Mouse (Mus musculus) hindbrain, embryonic 10.5 days (tissue): Measurements from ENCODE around the gene Cabcoco1. TPM values are rescaled to one million over a fixed set of nuclear protein-coding genes. Genes with fewer than 3 reads are reported as not detected.
A peak's percentile ranks its signal among the peaks of the same experiment; 100 is the strongest.

Source experiments
- DNase-seq: peaks from one replicate; pipeline ENCODE4 v3.0.0-alpha.2; 2017; ENCODE audit warnings: low spot score
- H3K27ac ChIP-seq: fragments of 300-500 bp; sonication (generic); 2 replicates; pipeline ENCODE4 v1.5.1; 2016; ENCODE audit warnings: mild to moderate bottlenecking, moderate library complexity
- H3K27me3 ChIP-seq: fragments of 300-500 bp; sonication (generic); 2 replicates; pipeline ENCODE4 v1.6.1; 2016; ENCODE audit warnings: mild to moderate bottlenecking; ENCODE audit not compliant: poor library complexity, insufficient read depth, severe bottlenecking
- H3K36me3 ChIP-seq: fragments of 300-500 bp; sonication (generic); 2 replicates; pipeline ENCODE4 v1.6.1; 2016; ENCODE audit warnings: mild to moderate bottlenecking, moderate library complexity
- H3K4me1 ChIP-seq: fragments of 300-500 bp; sonication (generic); replicated peaks from 2 replicates; pipeline ENCODE4 v1.6.1; 2016; ENCODE audit warnings: mild to moderate bottlenecking
- H3K4me3 ChIP-seq: fragments of 300-500 bp; sonication (generic); 2 replicates; pipeline ENCODE4 v1.5.1; 2016; ENCODE audit warnings: mild to moderate bottlenecking, moderate library complexity
- H3K9me3 ChIP-seq: fragments of 300-500 bp; sonication (generic); 2 replicates; pipeline ENCODE4 v1.6.1; 2016; ENCODE audit warnings: mild to moderate bottlenecking, moderate library complexity
- WGBS: fragments of 180-500 bp; shearing (Covaris S2); methylation state at CpG from one replicate; pipeline ENCODE4 v1.1.7; 2016; 5-methylcytosine and 5-hydroxymethylcytosine counted together
- polyA plus RNA-seq: library from polyadenylated mRNA; unstranded; fragments of >200 nt; fragmentation: Nextera tagmentation; extraction: Ambion mirVana; gene quantifications from 2 replicates; pipeline ENCODE4 v1.2.1, GENCODE M21; 2016

The Cabcoco1 gene
- polyA plus RNA-seq, 1 experiment from 2014 or later, result 0.71 TPM

DNA sequence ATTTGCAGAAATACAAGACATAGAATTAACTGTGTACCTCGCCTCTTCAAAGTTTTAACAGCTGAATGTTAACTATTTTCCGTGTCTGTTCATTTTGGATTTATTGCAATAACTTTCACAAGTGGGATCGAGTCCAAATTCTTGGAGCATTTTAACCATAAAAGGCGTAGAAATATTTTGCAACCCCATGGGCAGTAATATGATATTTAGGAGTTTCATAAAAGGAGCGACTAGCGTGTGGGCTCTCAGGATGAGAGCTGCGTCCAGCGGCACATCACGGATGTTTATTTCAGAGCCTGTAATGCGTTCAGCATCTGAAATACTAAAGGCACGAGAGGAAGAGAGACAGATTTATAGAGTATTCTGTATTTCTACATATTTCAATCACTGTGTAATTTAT lies 50.1 kb downstream of the Cabcoco1 start:
- H3K4me1 ChIP-seq, result 0 out of 2 replicates have a peak, but pooled peaks cover 4% of the 10 kb centered on the region
- no peak overlapping the region for H3K27ac ChIP-seq
- no peaks in the 10 kb centered on the region for H3K36me3 ChIP-seq
- no peak for DNase-seq
- no peak overlapping the region for H3K4me3 ChIP-seq
- WGBS, result 88% methylated on average over 11 of the region's 11 CpGs
- H3K27me3 ChIP-seq, result no peaks in the 10 kb centered on the region
- no peaks in the 10 kb centered on the region for H3K9me3 ChIP-seq

DNA sequence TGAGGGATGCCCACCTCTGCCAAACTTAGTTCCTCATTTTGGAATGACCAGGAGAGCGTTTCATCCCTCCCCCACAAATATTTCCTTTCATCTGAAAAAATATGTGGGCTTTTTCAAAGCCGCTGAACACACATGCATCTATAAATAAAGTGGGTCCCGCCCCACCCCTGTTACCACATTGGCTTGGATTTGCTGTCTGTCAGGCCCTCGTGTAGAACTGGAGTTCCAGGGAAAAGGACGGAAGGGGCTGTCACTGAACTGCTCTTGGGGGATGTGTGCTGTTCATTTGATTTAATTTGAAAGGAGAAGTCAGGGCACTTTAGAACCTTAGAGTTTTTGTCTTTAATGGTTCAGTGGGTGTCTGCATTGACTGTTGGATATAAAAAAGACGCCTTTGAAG lies 50.9 kb downstream of the Cabcoco1 start:
- Histone ChIP-seq H3K27me3 (no peaks in the 10 kb centered on the region), H3K27ac (no peak overlapping the region), H3K36me3 (no peaks in the 10 kb centered on the region), H3K9me3 (no peaks in the 10 kb centered on the region), H3K4me1 (0 out of 2 replicates have a peak, but pooled peaks cover 4% of the 10 kb centered on the region), H3K4me3 (no peak overlapping the region)
- DNase-seq, result no peak
- WGBS, result 66% methylated on average over 6 of the region's 6 CpGs

DNA sequence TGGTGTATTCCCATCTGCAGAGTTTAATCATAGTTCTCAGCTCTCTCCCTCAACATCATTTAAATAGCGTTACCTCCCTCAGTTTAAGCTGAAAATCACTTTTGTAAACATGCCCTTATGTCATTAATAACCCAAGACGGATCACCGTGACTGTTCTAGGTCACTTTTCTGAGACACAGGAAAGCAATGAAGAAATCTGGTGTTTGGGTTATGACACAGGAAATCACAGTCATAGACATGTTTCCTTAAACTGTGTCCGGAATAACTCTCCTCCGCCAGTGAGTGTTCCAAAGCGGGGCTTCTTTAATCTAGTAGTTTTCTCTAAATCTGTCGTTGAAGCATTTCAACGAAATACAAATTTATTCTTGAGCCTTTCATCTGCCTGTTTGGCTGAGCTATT lies 68.9 kb downstream of the Cabcoco1 start:
- no peaks in the 10 kb centered on the region for H3K27me3 ChIP-seq
- no peak overlapping the region for H3K4me3 ChIP-seq
- WGBS, result 90% methylated on average over 8 of the region's 8 CpGs
- H3K9me3 ChIP-seq, result no peaks in the 10 kb centered on the region
- DNase-seq, result no peak
- H3K36me3 ChIP-seq, result no peaks in the 10 kb centered on the region
- 0 out of 2 replicates have a peak, but pooled peaks cover 4% of the 10 kb centered on the region for H3K4me1 ChIP-seq
- no peak overlapping the region for H3K27ac ChIP-seq

DNA sequence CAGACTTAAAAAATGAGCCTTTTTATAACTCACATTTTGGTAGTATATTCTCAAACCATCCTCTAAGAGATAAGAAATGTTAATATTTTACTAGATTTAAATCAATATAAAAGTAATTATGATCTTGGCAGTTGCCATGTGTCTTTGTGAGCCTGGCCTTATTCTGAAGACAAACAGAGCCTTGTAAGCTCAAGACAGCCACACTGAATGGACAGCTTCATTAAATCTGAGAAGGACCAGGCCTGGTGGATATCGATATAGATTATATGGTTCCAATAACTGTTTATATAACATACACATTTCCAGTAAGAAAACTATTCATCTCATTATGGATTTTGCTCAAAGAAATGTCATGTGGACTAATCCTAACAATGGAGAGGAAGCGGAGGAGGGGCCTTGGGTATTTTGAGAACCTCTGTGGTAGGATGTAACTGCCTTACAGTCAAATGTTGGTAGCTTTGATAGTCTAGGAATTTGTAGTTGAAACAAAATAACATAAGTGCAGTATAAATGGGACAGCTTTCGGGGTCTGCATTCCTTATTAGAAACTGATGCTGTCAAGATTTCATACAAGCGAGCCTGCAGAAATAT lies 75.9 kb downstream of the Cabcoco1 start:
- H3K27ac ChIP-seq, result no peak overlapping the region
- H3K4me3 ChIP-seq, result no peak overlapping the region
- WGBS, result 91% methylated on average over 4 of the region's 4 CpGs

DNA sequence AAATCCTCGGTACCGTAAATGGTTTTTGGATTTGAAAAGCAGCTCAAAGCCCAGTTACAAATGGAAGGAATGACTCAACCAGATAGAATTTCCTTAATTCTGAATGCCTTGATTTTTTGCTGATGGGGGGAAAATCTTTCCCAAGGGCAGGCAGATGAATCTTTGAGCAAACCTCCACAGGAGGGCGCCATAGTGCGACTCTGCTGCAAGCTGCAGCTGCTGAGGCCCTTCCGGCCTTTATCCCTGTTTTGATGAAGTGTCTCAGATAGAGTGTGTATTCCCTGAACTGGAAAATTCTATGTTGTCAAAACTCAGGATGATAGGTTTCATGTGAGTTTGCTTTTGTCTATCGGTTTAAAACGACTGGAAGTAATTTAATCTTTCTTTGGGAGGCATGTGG lies 76.8 kb downstream of the Cabcoco1 start:
- Histone ChIP-seq H3K36me3 (no peaks in the 10 kb centered on the region), H3K27ac (no peak overlapping the region), H3K4me3 (no peak overlapping the region), H3K9me3 (no peaks in the 10 kb centered on the region), H3K27me3 (no peaks in the 10 kb centered on the region), H3K4me1 (0 out of 2 replicates have a peak, but pooled peaks cover 2% of the 10 kb centered on the region)
- peak; percentile 68 for DNase-seq
- WGBS, result 34% methylated on average over 7 of the region's 7 CpGs

More for the DNA sequence above, 75.9 kb downstream of the Cabcoco1 start:
- Histone ChIP-seq H3K4me1 (0 out of 2 replicates have a peak, but pooled peaks cover 4% of the 10 kb centered on the region), H3K9me3 (no peaks in the 10 kb centered on the region), H3K27me3 (no peaks in the 10 kb centered on the region), H3K36me3 (no peaks in the 10 kb centered on the region)
- no peak for DNase-seq

DNA sequence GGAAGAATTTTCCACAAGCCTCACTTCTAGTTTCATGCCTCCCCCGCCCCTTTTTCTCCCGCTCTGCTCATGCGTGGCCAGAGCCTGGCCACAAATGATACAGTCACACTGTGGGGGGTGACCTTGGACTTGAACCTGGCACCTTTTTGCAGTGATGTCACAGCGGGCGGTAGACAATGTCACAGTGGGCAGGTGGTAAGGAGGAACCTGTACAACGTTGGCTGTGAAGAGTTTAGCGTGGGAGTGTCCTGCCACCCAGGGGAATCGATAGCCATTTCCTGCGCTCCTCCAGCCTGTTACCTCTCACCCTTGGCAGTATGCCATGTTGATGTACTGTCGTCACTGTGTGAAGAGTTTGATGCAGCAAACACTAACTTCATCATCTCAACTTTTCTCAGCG lies 81.9 kb downstream of the Cabcoco1 start:
- peaks cover 6% of the 10 kb centered on the region for H3K4me1 ChIP-seq

DNA sequence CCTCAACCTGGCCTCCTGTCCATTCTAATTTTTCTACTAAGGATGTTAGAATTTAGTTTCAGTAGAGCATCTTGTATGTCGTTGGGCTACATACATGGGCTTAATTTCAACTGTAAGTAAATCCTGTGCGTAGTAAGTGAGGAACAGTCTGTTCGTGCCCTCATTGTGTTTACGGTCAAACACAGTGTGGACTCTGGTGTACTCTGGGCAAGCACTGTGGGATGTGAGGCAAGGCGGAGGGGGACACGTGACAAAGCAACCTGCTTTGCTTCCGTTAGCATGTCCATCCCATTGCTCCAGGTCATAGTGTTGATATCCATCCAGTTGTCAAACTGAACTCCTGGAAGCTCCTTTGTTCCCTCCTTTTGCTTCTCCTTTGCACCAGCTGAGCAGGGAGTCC lies 84.7 kb downstream of the Cabcoco1 start:
- DNase-seq, result no peak
- no peak overlapping the region for H3K4me3 ChIP-seq
- 90% methylated on average over 7 of the region's 7 CpGs for WGBS

More for the DNA sequence above, 81.9 kb downstream of the Cabcoco1 start:
- H3K36me3 ChIP-seq, result no peaks in the 10 kb centered on the region
- H3K4me3 ChIP-seq, result no peak overlapping the region
- H3K27me3 ChIP-seq, result no peaks in the 10 kb centered on the region
- no peak overlapping the region for H3K27ac ChIP-seq
- WGBS, result 78% methylated on average over 11 of the region's 11 CpGs
- no peaks in the 10 kb centered on the region for H3K9me3 ChIP-seq
- DNase-seq, result no peak

DNA sequence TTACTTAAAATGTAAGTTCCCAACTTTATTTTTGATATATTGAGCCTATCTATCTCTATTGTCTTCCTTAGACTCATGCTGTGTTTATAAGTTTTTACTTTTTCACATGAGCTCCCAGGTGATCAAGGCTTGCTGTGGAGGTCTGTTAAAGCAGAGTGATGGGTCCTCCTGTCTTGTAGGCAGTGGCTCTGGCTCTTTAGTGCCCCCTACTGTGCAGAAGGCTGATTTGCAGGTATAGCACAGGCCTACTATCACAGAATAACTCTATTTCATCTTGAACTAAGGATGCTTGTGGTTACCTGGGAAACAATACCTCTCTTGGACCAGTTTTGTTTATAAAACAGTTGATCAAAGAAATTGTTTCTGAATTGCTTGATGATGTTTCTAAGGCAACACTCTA lies 87.2 kb downstream of the Cabcoco1 start:
- no peaks in the 10 kb centered on the region for H3K27me3 ChIP-seq
- H3K4me1 ChIP-seq, result peaks cover 6% of the 10 kb centered on the region; the same call in 1 of the 2 replicates
- H3K36me3 ChIP-seq, result no peaks in the 10 kb centered on the region
- DNase-seq, result no peak
- H3K4me3 ChIP-seq, result no peak overlapping the region
- no peak overlapping the region for H3K27ac ChIP-seq
- H3K9me3 ChIP-seq, result no peaks in the 10 kb centered on the region

More for the DNA sequence above, 84.7 kb downstream of the Cabcoco1 start:
- Histone ChIP-seq H3K9me3 (no peaks in the 10 kb centered on the region), H3K36me3 (no peaks in the 10 kb centered on the region), H3K4me1 (peaks cover 6% of the 10 kb centered on the region), H3K27ac (no peak overlapping the region), H3K27me3 (no peaks in the 10 kb centered on the region)

DNA sequence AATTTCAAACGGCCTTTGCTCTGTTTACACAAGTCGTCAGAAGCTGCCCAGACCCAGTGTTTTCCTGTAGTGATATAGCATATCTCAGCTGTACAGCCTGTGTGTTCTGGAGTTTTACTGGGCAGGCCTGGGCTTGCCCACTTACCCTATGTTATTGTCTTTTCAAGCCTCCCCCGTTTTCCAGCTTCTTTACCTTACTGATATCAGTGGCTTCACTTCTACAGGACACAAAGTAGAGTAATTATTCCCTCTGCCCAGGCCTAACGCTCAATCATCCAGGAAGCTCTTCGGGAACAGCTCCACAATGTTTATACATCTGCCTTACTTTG lies 94.9 kb downstream of the Cabcoco1 start:
- no peak for DNase-seq
- WGBS, result 66% methylated on average over 5 of the region's 5 CpGs
- Histone ChIP-seq H3K27me3 (no peaks in the 10 kb centered on the region), H3K27ac (no peak overlapping the region), H3K4me1 (peaks cover 17% of the 10 kb centered on the region), H3K36me3 (no peaks in the 10 kb centered on the region), H3K9me3 (no peaks in the 10 kb centered on the region), H3K4me3 (no peak overlapping the region)

DNA sequence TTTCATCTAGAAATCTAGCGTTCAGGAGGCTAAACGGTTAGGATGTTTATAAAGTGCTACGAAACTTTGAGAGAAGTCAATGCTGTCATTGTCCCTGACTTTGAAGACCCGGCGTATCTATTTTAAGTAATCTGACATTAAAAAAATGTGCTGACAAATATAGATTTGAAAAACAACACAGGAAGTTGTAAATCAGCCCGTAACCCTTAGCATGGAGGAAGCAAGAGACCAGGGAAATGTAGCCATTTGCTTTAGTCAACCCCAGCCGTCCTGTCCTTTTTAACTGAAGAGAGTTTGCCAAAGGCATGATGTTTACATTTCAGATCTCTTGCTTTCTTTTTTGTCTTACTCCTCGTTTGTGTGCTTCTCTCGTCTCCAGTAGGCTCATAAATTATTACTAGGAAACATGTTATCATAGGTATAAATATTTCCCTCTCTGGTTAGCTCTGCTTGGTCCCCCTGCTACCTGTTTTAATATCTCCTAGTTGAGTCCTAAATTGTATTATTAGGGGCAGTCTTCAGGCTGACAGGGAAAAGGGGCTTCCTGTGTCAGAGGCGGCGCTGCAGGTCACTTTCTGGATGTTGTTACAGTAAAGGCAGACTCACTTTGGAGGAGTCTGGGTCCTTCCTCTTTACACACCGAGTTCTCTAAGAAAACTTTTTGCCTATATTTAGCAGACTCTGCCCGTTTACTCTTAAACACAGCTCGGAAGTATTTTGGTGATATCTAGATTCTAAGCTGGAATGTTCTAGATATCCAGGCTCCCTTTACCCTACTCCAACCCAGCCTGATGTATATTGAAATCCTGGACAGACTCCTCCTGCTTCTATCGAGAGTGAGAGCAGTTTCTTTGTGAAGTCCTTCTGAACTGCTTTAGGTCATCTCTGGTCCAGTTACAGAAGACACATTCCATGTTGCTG lies 95.6 kb downstream of the Cabcoco1 start:
- no peak overlapping the region for H3K27ac ChIP-seq
- WGBS, result 70% methylated on average over 15 of the region's 15 CpGs
- H3K4me3 ChIP-seq, result no peak overlapping the region
- DNase-seq, result no peak
- H3K27me3 ChIP-seq, result no peaks in the 10 kb centered on the region
- H3K4me1 ChIP-seq, result peaks cover 17% of the 10 kb centered on the region
- no peaks in the 10 kb centered on the region for H3K36me3 ChIP-seq
- no peaks in the 10 kb centered on the region for H3K9me3 ChIP-seq

DNA sequence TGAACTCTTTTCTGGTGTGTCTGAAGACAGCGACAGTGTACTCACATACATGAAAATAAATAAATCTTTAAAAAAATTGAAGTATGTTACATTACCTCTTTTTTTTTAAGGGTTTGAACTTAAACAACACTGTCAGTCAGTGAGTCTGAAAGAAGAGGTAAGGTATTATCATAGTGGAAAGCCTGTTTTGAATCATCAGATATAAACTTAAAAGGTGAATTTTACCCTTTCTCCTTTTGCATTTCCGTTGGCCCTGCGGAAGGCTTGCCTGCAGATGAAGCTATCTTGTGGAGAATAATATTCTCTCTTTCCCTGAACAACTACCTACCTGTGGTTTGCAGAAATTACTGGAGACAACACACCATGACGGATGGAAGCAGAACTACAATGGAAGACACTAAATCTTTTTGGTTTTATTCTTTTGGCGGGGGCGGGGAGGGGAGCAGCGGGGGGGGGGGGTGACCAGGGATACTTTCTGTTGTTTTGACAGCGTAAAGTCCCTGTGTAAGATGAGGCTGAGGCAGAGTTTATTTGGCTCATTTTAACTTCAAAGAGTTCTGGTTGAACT lies 96.4 kb downstream of the Cabcoco1 start:
- WGBS, result 56% methylated on average over 8 of the region's 8 CpGs
- no peak overlapping the region for H3K27ac ChIP-seq
- H3K4me1 ChIP-seq, result peaks cover 17% of the 10 kb centered on the region
- no peaks in the 10 kb centered on the region for H3K36me3 ChIP-seq
- no peak overlapping the region for H3K4me3 ChIP-seq
- H3K27me3 ChIP-seq, result no peaks in the 10 kb centered on the region
- no peak for DNase-seq
- H3K9me3 ChIP-seq, result no peaks in the 10 kb centered on the region

DNA sequence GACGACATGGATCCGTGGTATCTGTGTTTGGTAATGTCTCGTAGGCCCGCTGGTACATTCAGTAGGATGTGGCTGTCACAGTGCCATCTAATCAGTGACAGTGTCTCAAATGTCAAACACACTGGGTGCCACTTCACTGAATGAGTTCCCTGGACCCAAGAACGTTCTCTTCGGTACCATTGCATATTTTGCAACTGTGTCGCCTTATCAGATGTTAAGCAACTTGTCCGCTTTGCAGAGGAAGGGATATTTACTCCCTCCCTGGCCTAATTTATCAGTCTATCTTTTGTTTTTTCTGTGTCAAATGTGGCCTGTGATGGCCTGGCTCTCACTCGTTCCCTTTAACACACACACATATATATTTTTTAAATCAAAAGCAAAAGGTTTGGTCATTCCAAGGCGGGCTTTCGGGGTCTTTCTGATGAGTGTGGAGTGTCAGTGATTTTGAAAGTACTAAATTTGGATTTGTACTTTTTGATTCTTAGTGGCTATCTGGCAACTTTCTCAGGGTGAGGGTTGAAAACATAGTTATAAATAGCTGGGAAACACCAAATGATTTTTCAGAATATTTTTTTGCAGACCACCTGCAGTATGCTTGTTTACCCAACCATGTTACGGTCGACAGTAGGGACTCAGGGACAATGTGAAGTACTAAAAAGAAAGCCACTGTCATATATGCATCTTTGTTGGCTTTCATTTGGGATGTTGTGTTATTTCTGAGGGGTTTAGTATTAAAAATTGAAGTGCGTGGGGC lies 97.2 kb downstream of the Cabcoco1 start:
- H3K9me3 ChIP-seq, result no peaks in the 10 kb centered on the region
- peaks cover 17% of the 10 kb centered on the region for H3K4me1 ChIP-seq
- no peak overlapping the region for H3K4me3 ChIP-seq
- H3K27me3 ChIP-seq, result no peaks in the 10 kb centered on the region
- H3K36me3 ChIP-seq, result no peaks in the 10 kb centered on the region
- 92% methylated on average over 14 of the region's 14 CpGs for WGBS
- H3K27ac ChIP-seq, result no peak overlapping the region
- no peak for DNase-seq
